Mouse (Mus musculus) splenic B cell, adult 2 months (primary cell): Measurements from ENCODE around the gene Nsf.
A peak's percentile ranks its signal among the peaks of the same experiment; 100 is the strongest.

Experiments used
- DNase-seq: peaks from one replicate; pipeline ENCODE4 v3.0.0-alpha.2; 2011; ENCODE audit warnings: low read depth, low spot score
- H3K27me3 ChIP-seq: 2 replicates; pipeline ENCODE4 v1.6.1; 2012; ENCODE audit warnings: mild to moderate bottlenecking, low read length, moderate library complexity, mixed read lengths; ENCODE audit not compliant: control insufficient read depth, poor library complexity, insufficient read depth, severe bottlenecking
- H3K36me3 ChIP-seq: 2 replicates; pipeline ENCODE4 v1.6.1; 2012; ENCODE audit warnings: mild to moderate bottlenecking, low read length, moderate library complexity, mixed read lengths; ENCODE audit not compliant: control insufficient read depth, poor library complexity, insufficient read depth, severe bottlenecking

Gene Nsf

DNA sequence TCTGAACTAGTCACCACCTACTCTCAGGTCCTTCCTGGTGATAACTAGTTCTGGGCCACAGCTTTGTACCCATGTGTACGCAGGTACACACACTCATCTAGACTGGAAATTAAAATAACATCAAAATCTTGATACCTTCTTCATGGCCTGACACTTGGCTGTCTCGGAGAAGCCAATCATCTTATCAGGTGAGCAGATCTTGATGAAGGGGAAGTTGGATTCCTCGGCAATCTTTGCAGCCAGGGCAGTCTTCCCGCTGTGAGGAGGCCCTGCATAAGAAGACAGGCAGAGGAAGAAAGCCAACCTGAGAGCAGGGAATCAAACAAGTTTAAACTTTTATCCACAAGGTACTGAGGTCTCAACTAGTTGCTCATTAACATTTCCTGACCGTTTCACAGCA lies 95.1 kb downstream of the Nsf start:
- Histone ChIP-seq H3K36me3 (peaks cover 26% of the 10 kb centered on the region), H3K27me3 (no peaks in the 10 kb centered on the region)
- DNase-seq: no peak

DNA sequence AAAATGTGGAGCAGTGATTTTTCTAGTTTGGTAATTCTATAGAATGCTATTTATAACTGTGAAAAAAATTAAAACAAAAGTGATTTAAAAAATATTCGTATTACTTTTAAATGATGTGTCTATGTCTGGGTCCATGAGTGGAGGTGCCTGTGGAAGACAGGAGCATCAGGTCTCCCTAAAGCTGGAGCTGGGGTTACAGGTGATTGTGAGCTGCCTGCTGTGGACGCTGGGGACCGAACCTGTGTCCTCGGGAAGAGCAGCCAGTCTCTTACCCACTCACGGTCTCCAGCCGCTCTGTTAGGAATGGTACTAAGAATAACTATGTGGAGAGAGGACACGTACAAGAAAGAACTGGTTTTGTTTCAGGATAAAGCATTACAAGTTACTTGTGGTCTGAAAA lies 97.2 kb downstream of the Nsf start:
- Histone ChIP-seq H3K27me3 (no peaks in the 10 kb centered on the region), H3K36me3 (peaks cover 31% of the 10 kb centered on the region)
- no peak for DNase-seq

DNA sequence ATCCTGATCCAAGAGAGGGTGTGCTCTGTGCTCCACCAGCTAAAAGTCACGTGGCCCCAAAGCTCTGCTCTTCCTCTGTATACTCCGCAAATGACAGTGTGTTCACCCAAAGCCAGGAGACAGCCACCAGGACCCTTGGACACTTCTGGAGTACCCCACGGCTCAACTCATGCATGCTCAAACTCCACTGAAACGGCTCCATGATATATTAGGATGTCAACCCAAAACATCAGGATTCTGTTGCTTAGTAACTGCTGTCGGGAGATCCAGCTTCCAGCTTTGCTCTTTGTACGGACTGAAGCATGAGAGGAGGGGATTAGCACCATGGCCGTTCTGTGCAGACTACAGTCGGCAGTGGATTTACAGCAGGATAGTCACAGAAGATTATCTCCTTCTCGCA lies 99.6 kb downstream of the Nsf start:
- Histone ChIP-seq H3K36me3 (peaks cover 20% of the 10 kb centered on the region), H3K27me3 (no peaks in the 10 kb centered on the region)
- no peak for DNase-seq

DNA sequence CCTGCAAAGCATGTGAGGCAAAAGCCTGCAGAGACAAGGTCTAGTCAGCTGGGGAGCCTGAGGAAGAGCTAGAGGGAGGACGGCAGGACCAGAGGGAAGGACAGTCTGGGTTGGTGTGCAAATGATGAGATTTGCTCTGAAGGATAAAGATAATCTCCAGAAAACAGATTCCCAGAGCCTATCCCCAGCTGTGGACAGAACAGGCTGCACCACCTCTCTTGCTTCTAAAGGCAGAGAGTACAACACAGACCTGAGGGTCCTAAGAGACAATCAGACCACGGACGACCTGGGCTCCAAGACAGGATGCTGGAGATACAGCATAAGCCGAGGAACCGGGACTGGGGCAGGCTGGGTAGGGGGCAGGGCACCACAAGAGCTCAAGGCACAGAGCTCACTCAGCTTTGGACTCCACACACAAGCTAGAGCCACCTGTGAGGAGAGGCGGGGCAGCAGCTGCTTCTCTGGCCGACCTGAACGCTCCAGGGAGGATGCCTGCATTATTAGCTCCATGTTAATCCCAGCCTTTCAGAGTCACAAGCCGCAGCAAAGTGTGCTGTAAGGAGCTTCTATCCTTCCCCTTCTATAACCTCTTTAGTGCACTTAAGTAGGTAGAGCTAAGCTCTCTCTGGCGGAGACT lies 100.5 kb downstream of the Nsf start:
- no peaks in the 10 kb centered on the region for H3K27me3 ChIP-seq
- no peak for DNase-seq
- H3K36me3 ChIP-seq: peaks cover 17% of the 10 kb centered on the region

DNA sequence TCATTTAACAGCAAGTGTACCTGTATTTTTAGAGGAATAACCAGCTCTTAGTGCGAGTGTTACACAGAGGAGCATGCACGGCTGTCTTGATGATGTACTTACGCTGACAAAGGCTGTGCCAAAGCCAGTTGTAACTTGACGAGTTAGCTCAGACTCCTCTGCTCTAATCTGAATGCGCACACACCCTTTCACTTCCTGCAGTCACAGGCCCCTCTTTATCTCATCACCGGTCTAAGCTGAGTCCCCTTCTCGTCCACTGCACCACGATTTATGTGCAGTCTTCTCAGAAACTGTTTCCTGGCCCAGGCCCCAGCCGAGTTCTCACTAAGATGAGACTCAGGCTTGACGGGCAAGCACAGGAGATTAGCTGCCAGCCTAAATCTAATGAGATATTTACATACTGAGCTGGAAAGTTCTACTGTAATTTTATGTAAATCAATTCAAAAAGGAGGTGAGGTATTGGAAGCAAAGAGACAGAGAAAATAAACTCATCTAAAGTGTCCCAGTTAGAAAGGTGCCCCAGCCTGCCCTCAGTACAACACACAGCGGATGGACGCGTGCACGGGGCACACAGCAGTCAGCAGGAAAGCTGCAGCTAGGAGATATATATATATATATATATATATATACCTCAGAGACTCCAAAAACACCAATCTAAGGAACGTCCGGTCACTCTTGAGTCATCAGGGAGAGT lies 101.1 kb downstream of the Nsf start:
- no peak for DNase-seq
- H3K36me3 ChIP-seq: peaks cover 15% of the 10 kb centered on the region

DNA sequence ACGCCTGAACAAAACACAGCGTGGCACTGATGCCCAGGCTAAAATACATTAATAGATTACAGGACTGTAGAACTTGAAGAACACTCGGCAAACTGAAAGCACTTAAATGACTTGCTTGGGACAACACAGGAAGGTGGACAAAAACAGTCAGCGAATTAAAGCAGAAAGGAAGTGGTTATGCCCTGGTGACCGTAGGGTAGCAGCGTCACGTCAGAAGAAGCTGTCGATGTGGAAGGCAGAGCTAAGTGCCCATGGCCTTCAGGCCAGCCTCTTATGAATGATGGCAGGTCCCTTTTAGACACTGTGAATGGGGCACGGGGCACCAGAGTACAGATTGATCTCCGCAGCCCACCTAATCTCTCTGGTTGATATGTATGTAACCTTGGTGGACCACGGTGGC lies 105.6 kb downstream of the Nsf start:
- Histone ChIP-seq H3K27me3 (no peaks in the 10 kb centered on the region), H3K36me3 (peaks cover 8% of the 10 kb centered on the region)
- peak; percentile 13 for DNase-seq

More for the DNA sequence above, 101.1 kb downstream of the Nsf start:
- H3K27me3 ChIP-seq: no peaks in the 10 kb centered on the region

DNA sequence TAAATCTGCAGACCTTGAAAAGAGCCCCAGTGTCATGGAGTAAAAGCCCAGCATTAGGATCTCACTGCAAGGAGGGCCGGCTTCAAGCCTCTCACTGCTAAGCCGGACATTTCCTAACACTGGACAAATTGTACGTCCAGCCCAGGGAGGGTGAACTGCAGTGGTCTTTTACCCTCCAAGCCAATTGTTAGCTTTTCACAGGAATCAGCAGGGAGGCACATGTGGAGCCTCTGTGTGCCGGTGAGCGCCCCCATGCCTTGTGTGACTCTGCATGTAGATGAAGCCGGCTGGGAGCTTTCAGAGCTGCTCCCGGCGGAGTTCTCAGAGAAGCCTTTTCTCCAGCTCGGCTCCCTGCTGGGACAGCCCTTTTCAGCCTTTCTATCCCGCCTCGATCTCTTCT lies 113.0 kb downstream of the Nsf start:
- Histone ChIP-seq H3K27me3 (no peaks in the 10 kb centered on the region), H3K36me3 (peaks cover 13% of the 10 kb centered on the region)
- no peak for DNase-seq

DNA sequence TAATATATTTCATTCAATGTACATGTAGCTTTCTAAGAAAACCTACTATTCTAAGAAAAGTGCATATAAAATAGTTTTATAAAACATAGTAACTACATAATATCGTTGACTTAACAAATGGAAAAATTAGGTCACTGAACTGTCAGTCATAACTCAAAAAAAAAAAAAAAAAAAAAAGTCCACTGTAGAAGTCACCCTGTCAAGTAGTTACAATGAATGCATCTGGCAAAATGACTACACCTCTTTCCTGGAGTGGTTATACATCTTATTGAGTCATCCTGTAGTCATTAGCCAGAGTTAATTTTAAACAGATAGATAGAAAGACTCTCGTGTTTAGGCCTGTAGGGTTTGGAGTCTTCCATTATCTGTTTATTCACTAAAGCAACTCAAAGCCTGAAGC lies 114.9 kb downstream of the Nsf start:
- DNase-seq: no peak
- Histone ChIP-seq H3K36me3 (peaks cover 11% of the 10 kb centered on the region), H3K27me3 (no peaks in the 10 kb centered on the region)

DNA sequence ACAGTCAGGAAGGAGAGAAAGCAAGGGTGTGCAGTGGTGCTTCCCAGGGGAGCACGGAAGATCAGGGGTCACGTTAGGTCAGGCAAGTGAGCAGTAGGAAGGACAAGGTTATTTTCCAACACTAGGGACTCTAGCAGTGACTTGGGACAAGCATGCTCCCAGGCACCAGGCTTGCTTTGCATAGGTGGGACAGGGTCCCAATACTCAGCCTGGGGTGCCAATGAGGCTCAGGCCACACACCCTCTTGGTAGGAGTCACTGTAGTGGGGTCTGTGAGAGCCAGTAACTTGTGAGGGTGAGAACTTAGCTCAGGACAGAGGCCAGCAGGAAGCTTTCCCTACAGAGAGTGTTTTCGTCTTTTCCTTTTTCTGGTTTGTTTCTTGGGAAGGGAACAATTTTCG lies 121.5 kb downstream of the Nsf start:
- no peaks in the 10 kb centered on the region for H3K27me3 ChIP-seq
- DNase-seq: no peak

DNA sequence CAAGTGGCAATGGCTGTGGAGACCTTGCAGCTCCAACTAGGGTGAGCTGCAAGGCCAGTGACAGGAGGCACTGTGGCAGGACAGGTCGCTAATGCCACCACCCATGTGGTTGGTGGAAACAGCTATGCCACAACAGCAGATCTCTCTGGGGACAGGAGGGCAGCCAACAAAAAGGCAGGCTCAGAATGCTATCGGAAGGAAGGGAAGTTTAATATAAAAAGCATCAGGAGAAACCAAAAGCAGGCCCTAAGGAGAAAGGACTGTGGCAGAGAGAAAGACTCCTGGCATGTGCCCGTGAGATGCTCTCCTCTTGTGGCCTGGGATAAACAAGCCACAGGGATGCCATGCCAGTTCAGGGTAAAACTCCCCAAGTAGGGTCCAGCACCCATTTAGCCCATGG lies 122.1 kb downstream of the Nsf start:
- peaks cover 19% of the 10 kb centered on the region for H3K36me3 ChIP-seq

More for the DNA sequence above, 121.5 kb downstream of the Nsf start:
- peaks cover 18% of the 10 kb centered on the region for H3K36me3 ChIP-seq

DNA sequence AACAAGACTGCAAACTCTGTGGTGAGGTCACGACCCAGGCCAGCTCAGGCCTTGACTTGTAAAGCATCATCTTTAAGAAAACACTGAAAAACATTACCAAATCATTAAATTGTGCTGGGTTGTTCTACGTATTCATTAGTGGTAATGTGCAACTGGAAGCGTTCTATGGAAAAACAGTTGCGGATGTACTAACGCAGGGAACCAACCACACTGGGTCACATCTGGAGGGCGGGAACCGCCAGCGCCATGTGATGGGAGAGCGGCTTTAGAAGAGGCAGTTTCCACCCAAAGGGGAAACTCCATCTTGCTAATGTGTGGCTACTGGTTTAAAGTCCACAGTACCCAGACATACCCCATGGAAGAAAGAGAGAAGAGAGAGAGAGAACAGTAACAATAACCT lies 123.4 kb downstream of the Nsf start:
- H3K36me3 ChIP-seq: peaks cover 21% of the 10 kb centered on the region
- no peak for DNase-seq
- no peaks in the 10 kb centered on the region for H3K27me3 ChIP-seq

More for the DNA sequence above, 122.1 kb downstream of the Nsf start:
- DNase-seq: no peak
- H3K27me3 ChIP-seq: no peaks in the 10 kb centered on the region

DNA sequence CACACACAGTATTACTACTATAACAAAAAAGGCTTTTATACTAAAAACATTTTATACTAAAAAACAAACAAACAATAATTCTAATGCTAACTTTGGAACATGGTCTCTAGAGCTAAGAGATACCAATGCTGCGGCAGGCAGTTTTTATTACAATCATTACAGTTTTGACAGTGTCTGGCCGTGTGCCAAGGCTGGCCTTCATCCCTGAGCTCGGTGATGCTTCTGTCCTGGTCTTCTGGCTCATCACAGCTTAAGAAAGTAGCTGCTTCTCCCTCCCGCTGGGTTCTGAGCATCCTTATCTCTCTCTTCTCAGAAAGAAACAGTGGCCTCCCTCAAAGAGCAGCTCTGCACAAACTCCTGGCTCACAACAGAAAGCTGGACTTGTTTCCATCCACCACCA lies 123.9 kb downstream of the Nsf start:
- H3K36me3 ChIP-seq: peaks cover 23% of the 10 kb centered on the region
- DNase-seq: no peak
- no peaks in the 10 kb centered on the region for H3K27me3 ChIP-seq

DNA sequence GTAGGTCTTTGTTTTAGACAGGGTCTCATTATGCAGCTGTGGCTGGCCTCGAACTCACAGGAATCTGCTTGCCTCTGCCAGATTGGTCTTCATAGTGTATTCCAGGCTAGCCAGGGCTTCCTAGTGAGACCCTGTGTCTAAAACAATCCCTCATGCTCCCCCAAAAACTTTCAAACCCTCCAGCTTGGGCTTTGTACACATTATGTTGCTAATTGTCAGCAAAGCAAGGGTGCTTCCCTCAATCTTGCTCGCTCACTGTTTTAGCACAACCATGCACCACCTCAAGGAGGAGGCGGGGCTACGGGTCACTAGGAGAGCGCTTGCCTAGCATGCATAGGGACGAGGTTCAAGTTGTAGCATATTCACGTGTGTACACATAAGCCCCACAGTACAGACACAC lies 125.0 kb downstream of the Nsf start:
- no peak for DNase-seq
- H3K27me3 ChIP-seq: no peaks in the 10 kb centered on the region
- H3K36me3 ChIP-seq: peaks cover 21% of the 10 kb centered on the region

DNA sequence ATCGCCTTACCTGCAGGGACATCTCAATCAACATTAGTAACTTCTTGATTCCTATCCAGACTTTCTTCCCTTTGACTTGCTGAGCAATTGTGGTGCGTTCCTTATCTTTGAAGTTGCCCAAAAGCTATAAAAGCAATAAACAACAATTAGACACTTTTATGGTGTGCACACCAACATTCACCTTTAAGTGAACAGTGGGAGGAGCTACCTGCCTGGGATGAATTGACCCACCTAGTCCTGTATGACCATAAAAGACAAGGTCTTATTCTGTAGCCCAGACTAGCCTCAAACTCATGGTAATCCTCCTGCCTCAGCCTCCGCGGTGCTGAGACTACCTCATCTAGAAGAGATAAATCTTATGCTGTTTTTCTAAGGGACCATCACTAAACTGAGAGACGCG lies 126.7 kb downstream of the Nsf start:
- Histone ChIP-seq H3K27me3 (no peaks in the 10 kb centered on the region), H3K36me3 (peaks cover 21% of the 10 kb centered on the region)
- no peak for DNase-seq

DNA sequence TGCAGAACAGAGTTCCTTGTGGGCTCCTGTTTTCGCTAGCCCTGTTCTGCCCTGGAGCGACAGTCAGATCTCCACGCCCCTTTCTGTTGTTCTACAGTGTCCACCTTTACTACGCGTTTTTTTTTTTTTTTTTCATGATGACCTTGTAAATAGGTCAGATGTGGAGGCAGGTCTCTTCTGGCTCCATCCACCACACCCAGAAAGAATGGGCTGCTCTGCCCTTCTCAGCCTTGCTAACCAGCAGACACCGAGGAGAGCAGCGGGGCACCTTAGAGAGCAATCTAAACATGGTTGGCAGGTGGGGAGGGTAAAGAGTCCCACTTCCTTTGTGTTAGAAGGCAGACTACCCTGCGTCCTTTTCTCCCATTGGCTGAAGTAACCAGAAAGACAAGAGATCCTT lies 137.1 kb downstream of the Nsf start:
- no peak for DNase-seq
- no peaks in the 10 kb centered on the region; the same call in 1 of the 2 replicates for H3K36me3 ChIP-seq
- no peaks in the 10 kb centered on the region for H3K27me3 ChIP-seq

DNA sequence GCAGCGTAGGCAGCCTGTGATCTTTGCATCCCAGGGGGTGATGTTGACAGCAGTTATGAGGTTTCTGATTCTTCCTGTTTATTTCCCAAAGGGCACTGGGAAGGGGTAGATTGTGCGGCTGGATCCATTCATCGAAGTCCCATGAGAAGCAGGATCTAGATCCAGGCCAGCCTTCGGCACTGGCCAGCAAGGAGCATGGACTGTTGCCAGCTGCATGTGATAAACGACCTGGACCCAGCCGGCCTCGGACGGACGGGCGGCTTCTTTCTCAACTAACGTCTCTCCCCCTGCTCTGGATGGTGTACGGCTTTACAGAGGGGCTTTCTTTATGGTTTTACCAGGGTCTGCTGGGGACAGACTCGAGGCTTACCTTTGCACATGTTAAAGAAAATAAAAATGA lies 137.9 kb downstream of the Nsf start:
- no peak for DNase-seq
- Histone ChIP-seq H3K36me3 (no peaks in the 10 kb centered on the region; the same call in 1 of the 2 replicates), H3K27me3 (no peaks in the 10 kb centered on the region)
